Mouse (Mus musculus): ENCODE measurements around the gene Usf3. TPM values are rescaled to one million over a fixed set of nuclear protein-coding genes. Genes with fewer than 3 reads are reported as not detected.

Usf3 gene
- polyA plus RNA-seq, 1 experiment from 2014 or later: 7.8 TPM

GRCm38 (mm10) chr16:44159325-44159724 lies 13.7 kb upstream of the Usf3 start:
- no peak overlapping the region for H3K9ac ChIP-seq (replicated peaks; ENCODE audit: low read depth, low read length)
- H3K27me3 ChIP-seq (ENCODE audit: control insufficient read depth, insufficient read depth, low read length): no peaks in the 10 kb centered on the region
- peaks cover 12% of the 10 kb centered on the region; the same call in 1 of the 2 replicates for H3K36me3 ChIP-seq (ENCODE audit: control insufficient read depth, insufficient read depth, low read length)
- H3K27ac ChIP-seq (ENCODE audit: low read length): no peak overlapping the region
- no peak for ATAC-seq (ENCODE audit: insufficient number of reproducible peaks, insufficient read depth, low FRiP score, low read depth)
- no peak overlapping the region for H3K4me2 ChIP-seq (replicated peaks; ENCODE audit: low read depth, low read length)
- no peak overlapping the region for H3K4me3 ChIP-seq (ENCODE audit: low read depth, low read length)
- no peaks in the 10 kb centered on the region for H3K9me3 ChIP-seq (ENCODE audit: control insufficient read depth, low read depth, low read length)
- WGBS: 83% methylated on average over 7 of the region's 7 CpGs
- no peaks in the 10 kb centered on the region for H3K4me1 ChIP-seq (ENCODE audit: control insufficient read depth, insufficient read depth, low read length)

GRCm38 (mm10) chr16:44163831-44164230 lies 9.2 kb upstream of the Usf3 start:
- no peak for ATAC-seq (ENCODE audit: insufficient number of reproducible peaks, insufficient read depth, low FRiP score, low read depth)
- H3K36me3 ChIP-seq (ENCODE audit: control insufficient read depth, insufficient read depth, low read length): peaks cover 3% of the 10 kb centered on the region; the same call in 1 of the 2 replicates
- H3K4me3 ChIP-seq (ENCODE audit: low read depth, low read length): no peak overlapping the region
- no peak overlapping the region for H3K4me2 ChIP-seq (replicated peaks; ENCODE audit: low read depth, low read length)
- no peaks in the 10 kb centered on the region for H3K27me3 ChIP-seq (ENCODE audit: control insufficient read depth, insufficient read depth, low read length)
- 85% methylated on average over 2 of the region's 2 CpGs for WGBS
- no peak overlapping the region for H3K9ac ChIP-seq (replicated peaks; ENCODE audit: low read depth, low read length)
- H3K27ac ChIP-seq (ENCODE audit: low read length): no peak overlapping the region
- no peaks in the 10 kb centered on the region for H3K9me3 ChIP-seq (ENCODE audit: control insufficient read depth, low read depth, low read length)
- no peaks in the 10 kb centered on the region for H3K4me1 ChIP-seq (ENCODE audit: control insufficient read depth, insufficient read depth, low read length)

- H3K9ac ChIP-seq (replicated peaks; ENCODE audit: low read depth, low read length): no peak overlapping the region
- H3K36me3 ChIP-seq (ENCODE audit: control insufficient read depth, insufficient read depth, low read length): no peaks in the 10 kb centered on the region; the same call in 1 of the 2 replicates
- no peak for ATAC-seq (ENCODE audit: insufficient number of reproducible peaks, insufficient read depth, low FRiP score, low read depth)
- no peak overlapping the region for H3K27ac ChIP-seq (ENCODE audit: low read length)
- WGBS: 52% methylated on average over 3 of the region's 3 CpGs
- H3K4me2 ChIP-seq (replicated peaks; ENCODE audit: low read depth, low read length): no peak overlapping the region
- H3K9me3 ChIP-seq (ENCODE audit: control insufficient read depth, low read depth, low read length): no peaks in the 10 kb centered on the region
- H3K4me1 ChIP-seq (ENCODE audit: control insufficient read depth, insufficient read depth, low read length): no peaks in the 10 kb centered on the region
- H3K4me3 ChIP-seq (ENCODE audit: low read depth, low read length): no peak overlapping the region
- no peaks in the 10 kb centered on the region for H3K27me3 ChIP-seq (ENCODE audit: control insufficient read depth, insufficient read depth, low read length)
These were observed 7.9 kb upstream of the Usf3 start for GRCm38 (mm10) chr16:44165182-44165581.

GRCm38 (mm10) chr16:44168990-44169389 lies 4.1 kb upstream of the Usf3 start:
- peaks cover 2% of the 10 kb centered on the region; the same call in 1 of the 2 replicates for H3K4me1 ChIP-seq (ENCODE audit: control insufficient read depth, insufficient read depth, low read length)
- no peaks in the 10 kb centered on the region for H3K27me3 ChIP-seq (ENCODE audit: control insufficient read depth, insufficient read depth, low read length)
- H3K36me3 ChIP-seq (ENCODE audit: control insufficient read depth, insufficient read depth, low read length): no peaks in the 10 kb centered on the region
- 78% methylated on average over 4 of the region's 4 CpGs for WGBS
- H3K4me2 ChIP-seq (replicated peaks; ENCODE audit: low read depth, low read length): no peak overlapping the region
- no peak for ATAC-seq (ENCODE audit: insufficient number of reproducible peaks, insufficient read depth, low FRiP score, low read depth)
- no peak overlapping the region for H3K4me3 ChIP-seq (ENCODE audit: low read depth, low read length)
- H3K9ac ChIP-seq (replicated peaks; ENCODE audit: low read depth, low read length): no peak overlapping the region
- no peaks in the 10 kb centered on the region for H3K9me3 ChIP-seq (ENCODE audit: control insufficient read depth, low read depth, low read length)
- H3K27ac ChIP-seq (ENCODE audit: low read length): no peak overlapping the region

- no peaks in the 10 kb centered on the region for H3K27me3 ChIP-seq (ENCODE audit: control insufficient read depth, insufficient read depth, low read length)
- peak; percentile 100 for ATAC-seq (ENCODE audit: insufficient number of reproducible peaks, insufficient read depth, low FRiP score, low read depth)
- under 1% methylated on average over 26 of the region's 26 CpGs for WGBS
- H3K9ac ChIP-seq (replicated peaks; ENCODE audit: low read depth, low read length): peak overlapping the region; percentile 95
- peak overlapping the region; percentile 91 for H3K27ac ChIP-seq (ENCODE audit: low read length)
- no peaks in the 10 kb centered on the region for H3K36me3 ChIP-seq (ENCODE audit: control insufficient read depth, insufficient read depth, low read length)
- no peaks in the 10 kb centered on the region for H3K9me3 ChIP-seq (ENCODE audit: control insufficient read depth, low read depth, low read length)
- peak overlapping the region; percentile 92 for H3K4me3 ChIP-seq (ENCODE audit: low read depth, low read length)
- peak overlapping the region; percentile 60 for H3K4me2 ChIP-seq (replicated peaks; ENCODE audit: low read depth, low read length)
- peaks cover 13% of the 10 kb centered on the region; the same call in 1 of the 2 replicates for H3K4me1 ChIP-seq (ENCODE audit: control insufficient read depth, insufficient read depth, low read length)
These were observed 520 bp upstream of the Usf3 start for GRCm38 (mm10) chr16:44172297-44173154.

- H3K27me3 ChIP-seq (ENCODE audit: control insufficient read depth, insufficient read depth, low read length): no peaks in the 10 kb centered on the region
- no peaks in the 10 kb centered on the region for H3K9me3 ChIP-seq (ENCODE audit: control insufficient read depth, low read depth, low read length)
- H3K27ac ChIP-seq (ENCODE audit: low read length): peak overlapping the region; percentile 93; the same call in 1 of the 2 replicates
- H3K9ac ChIP-seq (replicated peaks; ENCODE audit: low read depth, low read length): peak overlapping the region; percentile 95
- H3K4me2 ChIP-seq (replicated peaks; ENCODE audit: low read depth, low read length): peak overlapping the region; percentile 66
- peak overlapping the region; percentile 92 for H3K4me3 ChIP-seq (ENCODE audit: low read depth, low read length)
- no peaks in the 10 kb centered on the region for H3K36me3 ChIP-seq (ENCODE audit: control insufficient read depth, insufficient read depth, low read length)
- peaks cover 13% of the 10 kb centered on the region; the same call in 1 of the 2 replicates for H3K4me1 ChIP-seq (ENCODE audit: control insufficient read depth, insufficient read depth, low read length)
- ATAC-seq (ENCODE audit: insufficient number of reproducible peaks, insufficient read depth, low FRiP score, low read depth): no peak
- 13% methylated on average over 7 of the region's 7 CpGs for WGBS
These were observed 1.0 kb downstream of the Usf3 start for GRCm38 (mm10) chr16:44173966-44174530.

- no peak overlapping the region for H3K27ac ChIP-seq (ENCODE audit: low read length)
These were observed 2.0 kb downstream of the Usf3 start for GRCm38 (mm10) chr16:44175001-44175400.

GRCm38 (mm10) chr16:44176511-44176910 lies 3.5 kb downstream of the Usf3 start:
- H3K27me3 ChIP-seq (ENCODE audit: control insufficient read depth, insufficient read depth, low read length): no peaks in the 10 kb centered on the region
- no peak overlapping the region for H3K9ac ChIP-seq (replicated peaks; ENCODE audit: low read depth, low read length)
- H3K4me2 ChIP-seq (replicated peaks; ENCODE audit: low read depth, low read length): no peak overlapping the region
- H3K27ac ChIP-seq (ENCODE audit: low read length): no peak overlapping the region
- H3K4me1 ChIP-seq (ENCODE audit: control insufficient read depth, insufficient read depth, low read length): peaks cover 13% of the 10 kb centered on the region; the same call in 1 of the 2 replicates
- H3K36me3 ChIP-seq (ENCODE audit: control insufficient read depth, insufficient read depth, low read length): no peaks in the 10 kb centered on the region
- ATAC-seq (ENCODE audit: insufficient number of reproducible peaks, insufficient read depth, low FRiP score, low read depth): no peak
- no peak overlapping the region for H3K4me3 ChIP-seq (ENCODE audit: low read depth, low read length)
- no peaks in the 10 kb centered on the region for H3K9me3 ChIP-seq (ENCODE audit: control insufficient read depth, low read depth, low read length)
- WGBS: 94% methylated on average over 2 of the region's 2 CpGs

More at GRCm38 (mm10) chr16:44175001-44175400, 2.0 kb downstream of the Usf3 start:
- Histone ChIP-seq H3K4me1 (ENCODE audit: control insufficient read depth, insufficient read depth, low read length) (peaks cover 13% of the 10 kb centered on the region; the same call in 1 of the 2 replicates), H3K36me3 (ENCODE audit: control insufficient read depth, insufficient read depth, low read length) (no peaks in the 10 kb centered on the region), H3K9me3 (ENCODE audit: control insufficient read depth, low read depth, low read length) (no peaks in the 10 kb centered on the region), H3K4me2 (replicated peaks; ENCODE audit: low read depth, low read length) (0 out of 2 replicates have a peak overlapping the region, but pooled peaks have one; percentile 66), H3K4me3 (ENCODE audit: low read depth, low read length) (no peak overlapping the region), H3K9ac (replicated peaks; ENCODE audit: low read depth, low read length) (no peak overlapping the region), H3K27me3 (ENCODE audit: control insufficient read depth, insufficient read depth, low read length) (no peaks in the 10 kb centered on the region)
- WGBS: 63% methylated on average over 1 of the region's 1 CpGs
- no peak for ATAC-seq (ENCODE audit: insufficient number of reproducible peaks, insufficient read depth, low FRiP score, low read depth)

Measured in stomach, embryonic 14.5 days (tissue).